Mouse (Mus musculus) cortical plate, adult 2 months (tissue): ENCODE results near the gene 4933415F23Rik.

Source experiments
- CTCF ChIP-seq: fragments of 200-500 bp; IDR thresholded peaks from 2 replicates; pipeline ENCODE4 v1.5.1; 2011; ENCODE audit warnings: mild to moderate bottlenecking, control low read depth, low read length; ENCODE audit not compliant: insufficient read depth; ENCODE audit errors: extremely low read depth
- POLR2A ChIP-seq: fragments of 200-500 bp; IDR thresholded peaks from 2 replicates; pipeline ENCODE4 v1.6.1; 2011; ENCODE audit warnings: mild to moderate bottlenecking, low read length, control low read depth; ENCODE audit not compliant: insufficient read depth; ENCODE audit errors: extremely low read depth

DNA sequence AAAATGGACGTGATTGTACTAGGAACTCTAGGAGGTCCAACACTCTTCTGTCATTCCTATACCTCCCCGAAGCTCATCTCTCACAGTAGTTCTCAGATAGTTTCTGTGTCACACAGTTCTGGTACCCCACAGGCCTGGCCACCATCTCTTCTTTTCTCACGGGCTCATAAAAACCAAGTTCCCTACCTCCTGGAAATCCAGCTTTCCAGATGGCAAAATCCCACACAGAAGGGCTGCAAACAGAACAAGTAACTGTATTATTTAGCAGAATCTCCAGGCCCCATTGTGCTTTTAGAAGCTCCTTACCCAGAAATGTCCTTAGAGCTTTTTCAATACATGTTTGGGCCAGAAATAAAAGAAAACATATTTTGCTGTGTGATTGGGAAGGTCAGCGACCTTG is 828 bp upstream of the 4933415F23Rik start:
- TF ChIP-seq CTCF (no peak), POLR2A (no peak)
